Mouse (Mus musculus) liver, embryonic 14.5 days (tissue): ENCODE measurements around the gene Sppl2b.

Source experiments
- CTCF ChIP-seq: IDR thresholded peaks from 2 replicates; pipeline ENCODE4 v1.5.1; 2016; ENCODE audit warnings: antibody characterized with exemption, low read depth, control low read depth
- EP300 ChIP-seq: IDR thresholded peaks from 2 replicates; pipeline ENCODE4 v1.6.1; 2016; ENCODE audit warnings: antibody characterized with exemption, low read depth

DNA sequence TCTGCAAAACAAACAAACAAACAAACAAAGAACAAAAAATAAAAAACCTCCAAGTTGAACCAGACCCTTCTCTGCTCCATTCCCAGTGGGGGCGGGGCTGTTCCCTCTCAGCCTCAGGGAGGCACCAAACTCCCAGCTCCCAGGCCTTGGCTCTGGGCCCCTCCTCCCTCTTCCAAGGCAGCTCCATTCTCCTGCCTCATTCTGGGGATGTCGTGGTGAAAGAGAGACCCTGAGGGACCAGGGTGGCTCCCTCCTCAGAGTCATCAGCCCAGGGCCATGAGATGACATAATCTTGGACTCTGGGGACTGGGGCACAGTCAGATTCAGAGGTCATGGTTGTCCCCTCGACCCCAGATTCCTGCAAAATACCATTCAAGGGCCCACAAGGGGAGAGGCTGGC, 21.5 kb downstream of the Sppl2b start:
- TF ChIP-seq CTCF = no peak
- TF ChIP-seq EP300 = no peak
